Mouse (Mus musculus) adrenal gland, postnatal 10 days (tissue): ENCODE results near the gene 4930563M21Rik. TPM values are rescaled to one million over a fixed set of nuclear protein-coding genes. Genes with fewer than 3 reads are reported as not detected.
A peak's percentile ranks its signal among the peaks of the same experiment; 100 is the strongest.
"Not testable (repeated sequence)": the region's sequence is repeated elsewhere in the genome, so short reads cannot be mapped to it uniquely, and the experiment has no call there.

Source experiments
- DNase-seq: peaks from one replicate; pipeline ENCODE4 v3.0.0; 2021; ENCODE audit warnings: mixed read lengths
- long read RNA-seq, 2 experiments: library from polyadenylated mRNA; stranded (forward); transcript quantifications; one replicate each; pipeline ENCODE4 v2.0.0; 2021
- total RNA-seq, 2 experiments: library from RNA; stranded (reverse); gene quantifications; 2 replicates each; pipeline ENCODE4 v1.2.3; 2021

Gene 4930563M21Rik
- not detected for total RNA-seq
- long read RNA-seq, experiment 1, result 0 reads
- long read RNA-seq, experiment 2, result 0 reads

GRCm38 (mm10) chr9:56010450-56010849 lies at the start of gene 4930563M21Rik:
TSS of gene 4930563M21Rik (minus strand) at chr9:56010550.
- DNase-seq, result no peak

- no peak for DNase-seq
Observed at GRCm38 (mm10) chr9:56056147-56056546, 45.8 kb upstream of the 4930563M21Rik start.

- DNase-seq, result no peak
Observed at GRCm38 (mm10) chr9:56053796-56054195, 43.4 kb upstream of the 4930563M21Rik start.

- DNase-seq, result no peak
Observed at GRCm38 (mm10) chr9:56042181-56042621, 31.9 kb upstream of the 4930563M21Rik start.

GRCm38 (mm10) chr9:56041372-56042180 lies 31.2 kb upstream of the 4930563M21Rik start, which contains the start of gene Rcn2:
TSS of gene Rcn2 (plus strand) at chr9:56041845.
- peak; percentile 97 for DNase-seq

GRCm38 (mm10) chr9:56032219-56032618 lies 21.9 kb upstream of the 4930563M21Rik start:
- no peak for DNase-seq

GRCm38 (mm10) chr9:56027292-56027691 lies 16.9 kb upstream of the 4930563M21Rik start:
- DNase-seq, result no peak

GRCm38 (mm10) chr9:56024772-56025171 lies 14.4 kb upstream of the 4930563M21Rik start:
- no peak for DNase-seq

- not testable (repeated sequence) for DNase-seq
Observed at GRCm38 (mm10) chr9:56004679-56005078, 5.7 kb downstream of the 4930563M21Rik start.

- peak; percentile 43 for DNase-seq
Observed at GRCm38 (mm10) chr9:55946819-55947218, 63.5 kb downstream of the 4930563M21Rik start.

- DNase-seq, result no peak
Observed at GRCm38 (mm10) chr9:55941356-55941755, 69.0 kb downstream of the 4930563M21Rik start.

- DNase-seq, result no peak
Observed at GRCm38 (mm10) chr9:55938618-55938985, 71.7 kb downstream of the 4930563M21Rik start.

- DNase-seq, result peak; percentile 93
Observed at GRCm38 (mm10) chr9:55937664-55938617, 72.4 kb downstream of the 4930563M21Rik start, which contains the start of gene Scaper. TSS of gene Scaper (minus strand) at chr9:55938119.

- DNase-seq, result peak; percentile 5
Observed at GRCm38 (mm10) chr9:55937224-55937663, 73.1 kb downstream of the 4930563M21Rik start.

GRCm38 (mm10) chr9:55932482-55932881 lies 77.9 kb downstream of the 4930563M21Rik start:
- DNase-seq, result no peak

GRCm38 (mm10) chr9:55918579-55918978 lies 91.8 kb downstream of the 4930563M21Rik start:
- DNase-seq, result no peak

GRCm38 (mm10) chr9:55916751-55917150 lies 93.6 kb downstream of the 4930563M21Rik start:
- no peak for DNase-seq

Other genes with a start within 250 kb of the 4930563M21Rik start
- gene Scaper, start 72.4 kb downstream of the 4930563M21Rik start, total RNA-seq, result 10 to 100 TPM; 11.2 to 15.0 TPM
- gene Rcn2, start 31.3 kb upstream of the 4930563M21Rik start, total RNA-seq, result 10 to 100 TPM; 40.1 to 41.2 TPM
- 1 to 10 TPM; 3.6 to 4.9 TPM for gene Pstpip1, start 79.4 kb upstream of the 4930563M21Rik start, total RNA-seq
- gene Tspan3, start 154.9 kb upstream of the 4930563M21Rik start, total RNA-seq, result 100 to 1,000 TPM; 126 to 152 TPM